Mouse (Mus musculus): ENCODE results near the gene Emx1. TPM values are rescaled to one million over a fixed set of nuclear protein-coding genes. Genes with fewer than 3 reads are reported as not detected.

The Emx1 gene
- polyA plus RNA-seq, 1 experiment from 2014 or later = 0.68 TPM

- no peak for ATAC-seq (ENCODE audit: insufficient number of reproducible peaks, insufficient read depth, low FRiP score, low TSS enrichment)
- Histone ChIP-seq H3K27ac (no peak overlapping the region), H3K4me2 (replicated peaks) (no peak overlapping the region), H3K4me1 (peaks cover 25% of the 10 kb centered on the region), H3K9me3 (no peaks in the 10 kb centered on the region), H3K4me3 (no peak overlapping the region), H3K27me3 (no peaks in the 10 kb centered on the region), H3K36me3 (no peaks in the 10 kb centered on the region), H3K9ac (no peak overlapping the region)
- 96% methylated on average over 11 of the region's 11 CpGs for WGBS
Observed at GRCm38 (mm10) chr6:85219706-85220105, 32.5 kb downstream of the Emx1 start.

DNA sequence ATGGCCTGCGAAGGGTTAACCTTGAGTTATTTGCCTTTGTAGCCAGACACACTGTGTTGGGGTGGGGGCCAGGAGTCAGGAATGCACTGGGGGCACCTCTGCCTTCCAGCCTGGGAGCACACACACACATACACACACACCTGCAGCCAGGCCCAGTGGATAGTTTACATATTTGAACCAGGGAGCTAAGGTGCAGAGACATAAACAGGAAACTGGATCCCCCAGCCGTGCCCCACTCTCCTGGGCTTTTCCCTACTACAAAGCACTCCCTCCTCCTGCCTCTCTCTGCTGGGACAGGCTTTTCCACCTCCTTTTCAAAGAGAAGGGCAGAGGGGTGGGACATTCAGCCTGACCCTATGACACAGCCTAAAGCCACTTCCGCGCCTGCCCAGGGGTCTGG is 33.7 kb downstream of the Emx1 start:
- H3K4me1 ChIP-seq = peaks cover 25% of the 10 kb centered on the region
- no peak overlapping the region for H3K4me3 ChIP-seq
- no peak overlapping the region for H3K9ac ChIP-seq
- no peaks in the 10 kb centered on the region for H3K36me3 ChIP-seq
- no peaks in the 10 kb centered on the region for H3K27me3 ChIP-seq
- 27% methylated on average over 4 of the region's 4 CpGs for whole genome bisulfite sequencing
- ATAC-seq (ENCODE audit: insufficient number of reproducible peaks, insufficient read depth, low FRiP score, low TSS enrichment) = peak; percentile 55
- H3K4me2 ChIP-seq (replicated peaks) = no peak overlapping the region
- H3K27ac ChIP-seq = peak overlapping the region; percentile 69
- H3K9me3 ChIP-seq = no peaks in the 10 kb centered on the region

- Histone ChIP-seq H3K4me2 (replicated peaks) (no peak overlapping the region), H3K36me3 (no peaks in the 10 kb centered on the region), H3K27me3 (no peaks in the 10 kb centered on the region), H3K4me3 (no peak overlapping the region), H3K9me3 (no peaks in the 10 kb centered on the region), H3K4me1 (peaks cover 25% of the 10 kb centered on the region), H3K9ac (no peak overlapping the region), H3K27ac (no peak overlapping the region)
- ATAC-seq (ENCODE audit: insufficient number of reproducible peaks, insufficient read depth, low FRiP score, low TSS enrichment) = no peak
- WGBS = 68% methylated on average over 10 of the region's 10 CpGs
Observed at GRCm38 (mm10) chr6:85222551-85222950, 35.3 kb downstream of the Emx1 start.

DNA sequence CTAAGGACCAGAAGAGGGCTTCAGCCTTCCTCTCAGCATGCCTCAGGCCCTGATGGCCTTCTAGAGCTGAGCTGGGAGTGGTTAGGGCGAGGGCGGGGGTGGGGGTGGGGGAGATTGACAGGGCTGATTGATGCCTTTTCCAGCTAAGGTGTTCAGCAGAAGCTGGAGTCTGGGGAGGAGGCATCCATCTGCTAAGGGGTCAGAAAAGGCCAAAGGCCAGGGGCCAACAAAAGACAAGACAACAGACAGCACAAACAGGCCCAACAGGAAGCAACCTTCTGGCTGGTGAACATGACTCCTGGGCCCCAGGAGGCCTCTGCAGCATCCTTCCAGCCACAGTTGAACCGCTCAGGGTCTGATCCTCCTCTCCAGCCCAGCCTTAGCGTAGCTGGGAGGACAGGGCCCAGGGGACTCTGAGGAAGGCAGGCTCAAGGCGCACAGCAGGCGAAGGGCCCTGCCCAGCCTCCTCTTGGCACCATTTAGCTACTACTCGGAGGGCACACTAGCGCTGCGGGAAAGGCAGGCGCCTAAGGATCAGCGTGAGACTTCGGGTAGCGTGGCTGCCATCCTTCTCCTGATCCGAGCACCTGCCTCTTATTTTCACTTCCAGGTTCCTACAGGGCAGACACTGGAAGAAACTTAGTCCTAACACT is 36.4 kb downstream of the Emx1 start:
- WGBS = 32% methylated on average over 14 of the region's 14 CpGs
- no peaks in the 10 kb centered on the region for H3K36me3 ChIP-seq
- H3K4me2 ChIP-seq (replicated peaks) = no peak overlapping the region
- H3K27me3 ChIP-seq = no peaks in the 10 kb centered on the region
- no peak overlapping the region for H3K9ac ChIP-seq
- H3K27ac ChIP-seq = no peak overlapping the region
- no peak for ATAC-seq (ENCODE audit: insufficient number of reproducible peaks, insufficient read depth, low FRiP score, low TSS enrichment)
- no peaks in the 10 kb centered on the region for H3K9me3 ChIP-seq
- H3K4me3 ChIP-seq = no peak overlapping the region
- peaks cover 25% of the 10 kb centered on the region for H3K4me1 ChIP-seq

- no peak for ATAC-seq (ENCODE audit: insufficient number of reproducible peaks, insufficient read depth, low FRiP score, low TSS enrichment)
- H3K4me1 ChIP-seq = peaks cover 17% of the 10 kb centered on the region
- no peak overlapping the region for H3K4me2 ChIP-seq (replicated peaks)
- no peak overlapping the region for H3K4me3 ChIP-seq
- H3K9ac ChIP-seq = no peak overlapping the region
- 39% methylated on average over 15 of the region's 15 CpGs for WGBS
- no peaks in the 10 kb centered on the region for H3K36me3 ChIP-seq
- no peaks in the 10 kb centered on the region for H3K9me3 ChIP-seq
- H3K27ac ChIP-seq = no peak overlapping the region
- no peaks in the 10 kb centered on the region for H3K27me3 ChIP-seq
Observed at GRCm38 (mm10) chr6:85224442-85224891, 37.2 kb downstream of the Emx1 start.

DNA sequence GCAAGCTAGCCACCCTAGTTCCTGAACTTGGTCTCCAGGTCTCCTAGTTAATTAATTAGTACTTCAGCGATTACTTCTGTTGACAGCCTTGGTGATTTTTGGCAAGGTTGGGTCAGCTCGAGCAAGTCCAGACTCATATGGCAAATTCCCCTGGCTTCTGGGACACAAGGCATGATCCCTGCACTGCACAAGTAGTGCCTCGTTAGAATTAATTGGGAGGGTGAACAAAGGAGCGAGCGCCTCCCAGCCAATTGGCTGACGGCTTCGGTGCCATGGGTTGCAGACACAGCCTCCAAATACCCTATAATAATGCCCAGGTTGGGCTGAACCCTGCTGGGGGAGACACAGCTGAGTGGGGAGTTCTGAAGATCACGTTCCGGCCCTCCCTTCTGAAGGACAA is 39.3 kb downstream of the Emx1 start:
- no peak overlapping the region for H3K27ac ChIP-seq
- no peak for ATAC-seq (ENCODE audit: insufficient number of reproducible peaks, insufficient read depth, low FRiP score, low TSS enrichment)
- WGBS = 74% methylated on average over 9 of the region's 9 CpGs

GRCm38 (mm10) chr6:85227520-85227919 is 40.3 kb downstream of the Emx1 start:
- no peaks in the 10 kb centered on the region for H3K36me3 ChIP-seq
- no peak overlapping the region for H3K4me2 ChIP-seq (replicated peaks)
- H3K4me1 ChIP-seq = peaks cover 6% of the 10 kb centered on the region; the same call in 1 of the 2 replicates
- no peak overlapping the region for H3K4me3 ChIP-seq
- no peak for ATAC-seq (ENCODE audit: insufficient number of reproducible peaks, insufficient read depth, low FRiP score, low TSS enrichment)
- no peak overlapping the region for H3K27ac ChIP-seq
- 76% methylated on average over 2 of the region's 2 CpGs for WGBS
- H3K9ac ChIP-seq = no peak overlapping the region
- no peaks in the 10 kb centered on the region for H3K9me3 ChIP-seq
- H3K27me3 ChIP-seq = no peaks in the 10 kb centered on the region

More for the DNA sequence above, 39.3 kb downstream of the Emx1 start:
- Histone ChIP-seq H3K4me2 (replicated peaks) (no peak overlapping the region), H3K27me3 (no peaks in the 10 kb centered on the region), H3K9me3 (no peaks in the 10 kb centered on the region), H3K4me1 (peaks cover 6% of the 10 kb centered on the region; the same call in 1 of the 2 replicates), H3K36me3 (no peaks in the 10 kb centered on the region), H3K9ac (no peak overlapping the region), H3K4me3 (no peak overlapping the region)

GRCm38 (mm10) chr6:85230762-85231161 is 43.5 kb downstream of the Emx1 start:
- no peak overlapping the region for H3K4me3 ChIP-seq
- H3K36me3 ChIP-seq = no peaks in the 10 kb centered on the region
- H3K9me3 ChIP-seq = no peaks in the 10 kb centered on the region
- H3K27me3 ChIP-seq = no peaks in the 10 kb centered on the region
- 80% methylated on average over 3 of the region's 3 CpGs for WGBS
- 0 out of 2 replicates have a peak, but pooled peaks cover 9% of the 10 kb centered on the region for H3K4me1 ChIP-seq
- H3K9ac ChIP-seq = no peak overlapping the region
- no peak overlapping the region for H3K27ac ChIP-seq
- H3K4me2 ChIP-seq (replicated peaks) = no peak overlapping the region
- ATAC-seq (ENCODE audit: insufficient number of reproducible peaks, insufficient read depth, low FRiP score, low TSS enrichment) = no peak

- no peak overlapping the region for H3K4me2 ChIP-seq (replicated peaks)
- no peak for ATAC-seq (ENCODE audit: insufficient number of reproducible peaks, insufficient read depth, low FRiP score, low TSS enrichment)
- H3K9me3 ChIP-seq = no peaks in the 10 kb centered on the region
- no peak overlapping the region for H3K27ac ChIP-seq
- no peaks in the 10 kb centered on the region for H3K27me3 ChIP-seq
- no peak overlapping the region for H3K4me3 ChIP-seq
- H3K36me3 ChIP-seq = no peaks in the 10 kb centered on the region
- no peak overlapping the region for H3K9ac ChIP-seq
- peaks cover 12% of the 10 kb centered on the region; the same call in 1 of the 2 replicates for H3K4me1 ChIP-seq
- 22% methylated on average over 6 of the region's 6 CpGs for WGBS
Observed at GRCm38 (mm10) chr6:85231469-85231868, 44.2 kb downstream of the Emx1 start.

DNA sequence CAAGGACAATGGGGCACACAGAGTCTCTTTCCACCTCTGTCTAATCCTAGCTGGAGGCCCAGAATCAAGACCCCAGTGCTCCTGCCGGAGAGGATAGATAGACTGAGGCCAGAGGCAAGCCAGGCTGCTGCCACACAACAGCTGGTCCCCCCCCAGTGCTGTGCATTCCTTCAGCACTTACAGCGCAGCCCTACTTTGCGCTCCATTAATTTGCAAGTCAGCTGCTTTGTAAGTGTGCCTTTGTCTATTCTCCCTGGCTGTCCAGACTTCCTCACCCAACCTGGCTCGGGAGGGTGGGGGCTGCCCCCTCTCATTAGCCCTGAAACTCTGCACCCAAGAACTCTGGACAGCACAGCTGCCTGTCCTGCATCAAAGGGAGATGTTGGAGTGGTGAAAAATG is 44.8 kb downstream of the Emx1 start:
- Histone ChIP-seq H3K4me3 (no peak overlapping the region), H3K27me3 (no peaks in the 10 kb centered on the region), H3K4me1 (peaks cover 12% of the 10 kb centered on the region; the same call in 1 of the 2 replicates), H3K36me3 (no peaks in the 10 kb centered on the region), H3K4me2 (replicated peaks) (no peak overlapping the region), H3K9ac (no peak overlapping the region), H3K9me3 (no peaks in the 10 kb centered on the region), H3K27ac (no peak overlapping the region)
- 35% methylated on average over 4 of the region's 4 CpGs for WGBS
- ATAC-seq (ENCODE audit: insufficient number of reproducible peaks, insufficient read depth, low FRiP score, low TSS enrichment) = no peak

DNA sequence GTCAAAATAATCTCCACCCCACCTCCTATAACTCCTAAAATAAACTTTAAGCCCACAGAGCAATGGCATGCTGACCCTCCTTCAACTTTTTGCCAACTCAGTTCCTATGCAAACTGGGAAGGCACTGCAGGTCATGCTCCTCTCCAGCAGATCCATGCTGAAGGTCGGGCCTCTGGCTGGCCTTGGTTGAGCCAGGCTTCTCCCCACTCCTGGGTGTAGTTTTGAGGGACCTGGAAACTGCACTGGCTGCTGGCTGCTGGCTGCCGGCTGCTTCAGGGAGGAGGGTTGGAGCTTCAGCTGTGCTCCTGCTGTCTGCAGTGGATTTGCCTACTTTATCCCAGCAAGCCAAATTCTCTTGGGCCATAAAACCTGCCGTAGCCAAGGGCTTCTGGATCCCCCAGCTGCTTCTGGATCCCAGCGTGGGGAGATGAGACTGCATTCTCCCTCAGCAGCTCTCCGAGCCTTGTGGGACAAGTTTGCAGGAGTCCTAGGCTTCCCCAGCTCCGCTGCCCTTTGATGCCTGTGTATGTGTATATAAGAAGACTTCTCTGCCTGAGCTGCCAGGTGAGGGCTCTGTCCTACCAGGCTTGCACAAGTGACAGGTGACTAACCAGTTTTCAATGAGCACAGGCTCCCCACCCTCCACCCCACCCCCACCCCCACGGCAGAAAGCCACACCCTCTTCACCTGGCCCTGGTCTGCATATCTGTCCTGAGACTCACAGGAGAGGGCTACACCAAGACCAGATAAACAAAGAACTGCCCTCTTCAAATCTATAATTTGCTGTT is 45.8 kb downstream of the Emx1 start:
- Histone ChIP-seq H3K27ac (peak overlapping the region; percentile 24; the same call in 1 of the 2 replicates), H3K4me1 (peaks cover 12% of the 10 kb centered on the region; the same call in 1 of the 2 replicates)
- 38% methylated on average over 7 of the region's 7 CpGs for WGBS

DNA sequence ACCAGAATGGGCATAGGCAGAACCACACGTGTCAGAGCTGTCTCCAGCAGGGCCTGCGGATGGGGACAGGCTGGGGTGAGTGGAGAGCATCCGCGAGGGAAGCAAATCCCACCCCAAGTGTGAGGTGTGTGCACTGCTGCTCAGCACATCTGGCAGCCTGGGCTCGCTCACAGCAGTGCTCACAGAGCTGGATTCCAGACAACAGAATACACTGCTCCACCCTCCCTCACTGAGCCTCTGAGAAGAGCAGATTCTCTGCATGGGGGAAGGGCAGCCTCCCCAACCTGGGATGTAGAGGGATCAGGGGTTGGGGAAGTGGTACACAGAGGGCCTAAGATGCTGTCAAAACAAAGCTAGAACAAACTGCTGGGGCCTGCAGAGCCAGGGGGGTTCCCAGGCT is 47.6 kb downstream of the Emx1 start:
- WGBS = 29% methylated on average over 5 of the region's 5 CpGs
- Histone ChIP-seq H3K36me3 (no peaks in the 10 kb centered on the region), H3K9ac (no peak overlapping the region), H3K9me3 (no peaks in the 10 kb centered on the region), H3K4me3 (no peak overlapping the region), H3K4me1 (peaks cover 12% of the 10 kb centered on the region; the same call in 1 of the 2 replicates), H3K4me2 (replicated peaks) (no peak overlapping the region), H3K27me3 (no peaks in the 10 kb centered on the region), H3K27ac (no peak overlapping the region)
- no peak; the same call in 1 of the 2 replicates for ATAC-seq (ENCODE audit: insufficient number of reproducible peaks, insufficient read depth, low FRiP score, low TSS enrichment)

More for the DNA sequence above, 45.8 kb downstream of the Emx1 start:
- Histone ChIP-seq H3K27me3 (no peaks in the 10 kb centered on the region), H3K36me3 (no peaks in the 10 kb centered on the region), H3K4me2 (replicated peaks) (no peak overlapping the region), H3K4me3 (no peak overlapping the region), H3K9ac (no peak overlapping the region; the same call in 1 of the 2 replicates), H3K9me3 (no peaks in the 10 kb centered on the region)
- ATAC-seq (ENCODE audit: insufficient number of reproducible peaks, insufficient read depth, low FRiP score, low TSS enrichment) = no peak

Measured in embryonic facial prominence, embryonic 12.5 days (tissue).